Comparison of ENCODE assay signal across 37 mouse cellular contexts in the genomic region with DNA sequence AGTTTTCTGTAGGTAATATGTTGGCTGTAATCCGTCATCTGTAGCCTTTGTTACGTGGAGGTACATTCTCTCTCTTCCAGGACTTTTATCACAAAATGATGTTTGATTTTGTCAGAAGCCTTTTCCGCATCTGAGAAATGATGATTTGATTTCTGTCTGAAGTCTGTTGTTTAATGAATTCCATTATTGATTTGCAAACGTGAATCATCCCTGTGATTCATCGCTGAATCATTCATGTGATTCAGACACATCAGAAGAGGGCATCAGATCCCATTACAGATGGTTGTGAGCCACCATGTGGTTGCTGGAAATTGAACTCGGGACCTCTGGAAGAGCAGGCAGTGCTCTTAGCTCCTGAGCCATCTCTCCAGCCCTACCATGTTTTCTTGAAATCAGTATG. TPM values are rescaled to one million over a fixed set of nuclear protein-coding genes. Genes with fewer than 3 reads are reported as not detected.
DNase-seq lines count a peak whose midpoint lies in the region; ATAC-seq and TF ChIP-seq lines count a peak whose summit lies in the region.
"Had no signal": no experiment of that assay in that cellular context is flagged by ENCODE, and none has a peak within 500 bp of the region (broad histone marks: within the 10 kb centered on the region; RNA-seq: fewer than 3 reads in every experiment).

No protein-coding gene starts in this region.

- H3K4me3 ChIP-seq in layer of hippocampus, adult 2 months = peak overlapping the region; percentile 5; the same call in 1 of the 2 replicates
- H3K4me3 ChIP-seq in C2C12 (ENCODE audit: insufficient read depth, poor library complexity, severe bottlenecking) (no peak overlapping the region), myocyte (no peak overlapping the region)
- H3K4me3 ChIP-seq: intestine, embryonic 15.5 days; lung, embryonic 15.5 days had no signal

- H3K36me3 ChIP-seq in C2C12 (ENCODE audit: control insufficient read depth, insufficient read depth) (peaks cover 44% of the 10 kb centered on the region), myocyte (ENCODE audit: control insufficient read depth, insufficient read depth) (peaks cover 25% of the 10 kb centered on the region)

- H3K79me2 ChIP-seq in C2C12 (ENCODE audit: control insufficient read depth, insufficient read depth) = peaks cover 60% of the 10 kb centered on the region
- peaks cover 41% of the 10 kb centered on the region for H3K79me2 ChIP-seq in myocyte (ENCODE audit: control insufficient read depth, insufficient read depth)

- H3K27ac ChIP-seq in layer of hippocampus, adult 2 months = peak overlapping the region; percentile 59; the same call in 1 of the 2 replicates
- H3K27ac ChIP-seq: hindbrain, postnatal 0 days; intestine, embryonic 15.5 days; lung, embryonic 15.5 days had no signal

- TF ChIP-seq CTCF in layer of hippocampus, adult 2 months (conservative IDR thresholded peaks at IDR 0.05) = 0 out of 2 replicates have a peak, but pooled peaks have one; percentile 11
- no peak for TF ChIP-seq CTCF in C2C12 (IDR thresholded peaks at IDR 0.05; ENCODE audit: control insufficient read depth, insufficient read depth, insufficient read length)

- H3ac ChIP-seq in C2C12 (ENCODE audit: control insufficient read depth, insufficient read length, low read depth) (no peak overlapping the region), myocyte (ENCODE audit: control insufficient read depth, insufficient read length) (no peak overlapping the region)

- peak overlapping the region; percentile 38 for H3K4me2 ChIP-seq in myocyte (ENCODE audit: low read depth)
- H3K4me2 ChIP-seq: intestine, embryonic 15.5 days; lung, embryonic 15.5 days; midbrain, embryonic 11.5 days had no signal

- DNase-seq in layer of hippocampus, adult 2 months (ENCODE audit: low spot score in 2 of 2) = peak in 1 of 2 experiments; percentile 30
- DNase-seq in layer of hippocampus, postnatal 36 days = no peak
- DNase-seq in brain, adult 2 months (ENCODE audit: low read depth, low spot score) = peak; percentile 48
- DNase-seq in kidney, adult 18-20 months = no peak
- DNase-seq: adrenal gland, postnatal 25 days; B cell, adult 2 months; cerebellum, adult 8-10 months; cerebellum, postnatal 25 days; forebrain, postnatal 0 days; gastrocnemius, postnatal 10 days; kidney, adult 9 months; kidney, postnatal 10 days; layer of hippocampus, adult 9-11 months; lung, postnatal 36 days; thymus, adult 2 months; thymus, postnatal 4 days had no signal

- no peak for ATAC-seq in monocyte, adult 5-6 weeks (replicated peaks; ENCODE audit: insufficient number of reproducible peaks, low FRiP score, low TSS enrichment, poor library complexity, severe bottlenecking)
- ATAC-seq: forebrain, postnatal 0 days; hindbrain, postnatal 0 days; intestine, embryonic 15.5 days had no signal

- H3K79me3 ChIP-seq in C2C12 (ENCODE audit: low read depth) = peaks cover 29% of the 10 kb centered on the region

- TF ChIP-seq POLR2A in myocyte (IDR thresholded peaks at IDR 0.05; ENCODE audit: insufficient read length, low read depth) = no peak

- H3K27me3 ChIP-seq in C2C12 (ENCODE audit: control insufficient read depth, insufficient read depth, insufficient read length) (no peaks in the 10 kb centered on the region), myocyte (ENCODE audit: control insufficient read depth, insufficient read depth, insufficient read length) (no peaks in the 10 kb centered on the region)
- H3K27me3 ChIP-seq: intestine, embryonic 15.5 days; lung, embryonic 15.5 days had no signal

TF ChIP-seq in C2C12, 6 proteins besides CTCF, POLR2A, EP300 and RAD21:
- TF ChIP-seq MAX (IDR thresholded peaks at IDR 0.05) = no peak
- TF ChIP-seq FOSL1 (IDR thresholded peaks at IDR 0.05; ENCODE audit: insufficient read depth, low read length, poor library complexity, severe bottlenecking) = peak; percentile 86
- TF ChIP-seq CEBPB (IDR thresholded peaks at IDR 0.05; ENCODE audit: low read depth) = no peak
TF ChIP-seq in C2C12: peak in this region for 1.

TF ChIP-seq in myocyte, 11 proteins besides CTCF, POLR2A, EP300 and RAD21:
- TF ChIP-seq SRF (IDR thresholded peaks at IDR 0.05; ENCODE audit: control insufficient read depth, insufficient read length, low read depth) (no peak), MYOD1 (IDR thresholded peaks at IDR 0.05; ENCODE audit: control insufficient read depth in 1 of 3, insufficient read length in 2 of 3, low read depth in 2 of 3) (no peak), E2F4 (IDR thresholded peaks at IDR 0.05; ENCODE audit: insufficient read depth) (no peak), POLR2AphosphoS2 (IDR thresholded peaks at IDR 0.05; ENCODE audit: insufficient read length, low read depth) (no peak), TCF3 (IDR thresholded peaks at IDR 0.05; ENCODE audit: insufficient read length, low read depth) (no peak), TCF12 (IDR thresholded peaks at IDR 0.05; ENCODE audit: insufficient read depth, poor library complexity, severe bottlenecking) (no peak), USF1 (IDR thresholded peaks at IDR 0.05; ENCODE audit: low read depth) (no peak), CEBPB (IDR thresholded peaks at IDR 0.05; ENCODE audit: insufficient read depth, poor library complexity, severe bottlenecking) (no peak), MYOG (IDR thresholded peaks at IDR 0.05; ENCODE audit: control insufficient read depth in 1 of 3, insufficient read depth in 1 of 3, insufficient read length in 2 of 3, low read depth in 2 of 3) (no peak), REST (IDR thresholded peaks at IDR 0.05; ENCODE audit: insufficient read depth, insufficient read length) (no peak), MAX (IDR thresholded peaks at IDR 0.05; ENCODE audit: low read depth) (no peak)

RNA-seq across cellular contexts. Expression of gene Dnttip1, which starts 3.2 kb away (rescaled TPM):
- 10 to 100 TPM; 40.4 to 41.2 TPM for total RNA-seq in layer of hippocampus, adult 2 months (2021)
- 10 to 100 TPM; 34.0 to 37.7 TPM for total RNA-seq in layer of hippocampus, postnatal 36 days (2021)
- 47.3 TPM for polyA plus RNA-seq in C2C12 (2012; fragmentation: generic; extraction: Trizol)
- polyA plus RNA-seq in myocyte (2012; fragmentation: generic; extraction: Trizol) = 63.0 TPM
- total RNA-seq in monocyte, adult 5-6 weeks (2017) = 18.2 to 23.6 TPM (median 20.1 TPM) in 3 replicates

RNA-seq across cellular contexts. Expression of gene Wfdc3, which starts 3.3 kb away (rescaled TPM):
- total RNA-seq in layer of hippocampus, adult 2 months (2021) = 1 to 10 TPM in 1 of 2 experiments, under 1 TPM in 1; 0.64 to 1.3 TPM
- total RNA-seq in layer of hippocampus, postnatal 36 days (2021) = 1 to 10 TPM; 1.5 to 2.2 TPM
- 0.13 TPM for polyA plus RNA-seq in C2C12 (2012; fragmentation: generic; extraction: Trizol)
- 0.41 TPM for polyA plus RNA-seq in myocyte (2012; fragmentation: generic; extraction: Trizol)
- total RNA-seq in monocyte, adult 5-6 weeks (2017) = not detected in 3 replicates
- total RNA-seq: gastrocnemius, postnatal 10 days; megakaryocyte, adult 5-6 weeks had no signal

RNA-seq across cellular contexts. Expression of gene Ube2c, which starts 20.7 kb away (rescaled TPM):
- 1 to 10 TPM in 1 of 2 experiments, under 1 TPM in 1; 0.76 to 1.6 TPM for total RNA-seq in layer of hippocampus, adult 2 months (2021)
- total RNA-seq in layer of hippocampus, postnatal 36 days (2021) = 1 to 10 TPM; 1.2 to 1.5 TPM
- 279 TPM for polyA plus RNA-seq in C2C12 (2012; fragmentation: generic; extraction: Trizol)
- polyA plus RNA-seq in myocyte (2012; fragmentation: generic; extraction: Trizol) = 103 TPM
- 2.7 to 5.1 TPM (median 3.5 TPM) in 3 replicates for total RNA-seq in monocyte, adult 5-6 weeks (2017)
- total RNA-seq: left cerebral cortex, adult 18-20 months had no signal

RNA-seq across cellular contexts. Expression of gene Tnnc2, which starts 30.8 kb away (rescaled TPM):
- not detected for total RNA-seq in layer of hippocampus, adult 2 months (2021)
- total RNA-seq in layer of hippocampus, postnatal 36 days (2021) = not detected
- polyA plus RNA-seq in C2C12 (2012; fragmentation: generic; extraction: Trizol) (4.7 TPM), myocyte (2012; fragmentation: generic; extraction: Trizol) (3,985 TPM)
- not detected in 3 replicates for total RNA-seq in monocyte, adult 5-6 weeks (2017)
- total RNA-seq: adrenal gland, postnatal 25 days; CH12.LX; heart, postnatal 25 days; hindbrain, postnatal 0 days; megakaryocyte, adult 5-6 weeks; midbrain, postnatal 0 days had no signal
- polyA plus RNA-seq: forebrain, embryonic 11.5 days; liver, adult 2 months; midbrain, embryonic 11.5 days had no signal

RNA-seq across cellular contexts. Expression of gene Spint5, which starts 33.9 kb away (rescaled TPM):
- total RNA-seq in layer of hippocampus, adult 2 months (2021) = not detected
- total RNA-seq in layer of hippocampus, postnatal 36 days (2021) = not detected
- polyA plus RNA-seq in C2C12 (2012; fragmentation: generic; extraction: Trizol) = not detected
- not detected for polyA plus RNA-seq in myocyte (2012; fragmentation: generic; extraction: Trizol)
- not detected in 3 replicates for total RNA-seq in monocyte, adult 5-6 weeks (2017)
- total RNA-seq: adrenal gland, postnatal 25 days; forebrain, postnatal 0 days; gastrocnemius, postnatal 10 days; heart, postnatal 25 days; hindbrain, postnatal 0 days; left cerebral cortex, adult 18-20 months; left cerebral cortex, postnatal 14 days; liver, adult 2 months; megakaryocyte, adult 5-6 weeks; midbrain, postnatal 0 days had no signal
- polyA plus RNA-seq: embryonic facial prominence, embryonic 11.5 days; forebrain, embryonic 11.5 days; forebrain, postnatal 0 days; heart, embryonic 14.5 days; hindbrain, embryonic 11.5 days; hindbrain, postnatal 0 days; intestine, embryonic 15.5 days; large intestine, adult 2 months; limb, embryonic 11.5 days; liver, adult 2 months; lung, embryonic 15.5 days; midbrain, embryonic 11.5 days; midbrain, postnatal 0 days; neural tube, embryonic 14.5 days; thymus, adult 2 months had no signal
